Mouse (Mus musculus) stomach, postnatal 0 days (tissue): Measurements from ENCODE around the gene 4931417E11Rik. TPM values are rescaled to one million over a fixed set of nuclear protein-coding genes. Genes with fewer than 3 reads are reported as not detected.

Experiments
- ATAC-seq: fragments of 200-750 bp; cut with Nextera tagmentation; 2 replicates; pipeline ENCODE4 v1.8.0; 2017; ENCODE audit not compliant: low FRiP score, low TSS enrichment
- DNase-seq: peaks from one replicate; pipeline ENCODE4 v3.0.0-alpha.2; 2016; ENCODE audit warnings: low spot score
- H3K27ac ChIP-seq: fragments of 300-500 bp; sonication (generic); replicated peaks from 2 replicates; pipeline ENCODE4 v1.5.1; 2014; ENCODE audit warnings: mild to moderate bottlenecking, control low read depth
- H3K27me3 ChIP-seq: fragments of 300-500 bp; sonication (generic); 2 replicates; pipeline ENCODE4 v1.6.1; 2014; ENCODE audit warnings: low read length; ENCODE audit not compliant: control insufficient read depth, insufficient read depth
- H3K36me3 ChIP-seq: fragments of 300-500 bp; sonication (generic); 2 replicates; pipeline ENCODE4 v1.6.1; 2014; ENCODE audit warnings: low read length, mixed read lengths; ENCODE audit not compliant: control insufficient read depth, insufficient read depth
- H3K4me1 ChIP-seq: fragments of 300-500 bp; sonication (generic); replicated peaks from 2 replicates; pipeline ENCODE4 v1.6.1; 2014; ENCODE audit warnings: antibody characterized with exemption; ENCODE audit not compliant: control insufficient read depth, insufficient read depth
- H3K4me2 ChIP-seq: fragments of 300-500 bp; sonication (generic); replicated peaks from 2 replicates; pipeline ENCODE4 v1.6.1; 2014; ENCODE audit warnings: low read depth, mild to moderate bottlenecking, control low read depth, moderate library complexity
- H3K4me3 ChIP-seq: fragments of 300-500 bp; sonication (generic); 2 replicates; pipeline ENCODE4 v1.5.1; 2014; ENCODE audit warnings: low read depth, low read length, control low read depth
- H3K9ac ChIP-seq: fragments of 300-500 bp; sonication (generic); 2 replicates; pipeline ENCODE4 v1.6.1; 2014; ENCODE audit warnings: mild to moderate bottlenecking, low read length, control low read depth, mixed read lengths
- H3K9me3 ChIP-seq: fragments of 300-500 bp; sonication (generic); 2 replicates; pipeline ENCODE4 v1.6.1; 2016; ENCODE audit warnings: low read length; ENCODE audit not compliant: control insufficient read depth
- CTCF ChIP-seq: IDR thresholded peaks from 2 replicates; pipeline ENCODE4 v1.5.1; 2016; ENCODE audit warnings: antibody characterized with exemption, low read depth, mild to moderate bottlenecking, moderate library complexity
- EP300 ChIP-seq: optimal IDR thresholded peaks from 2 replicates; pipeline ENCODE3; 2016; ENCODE audit warnings: antibody characterized with exemption
- WGBS: fragments of 180-500 bp; shearing (Covaris S2); extraction: QIAGEN DNeasy Blood & Tissue Kit; methylation state at CpG from one replicate; pipeline ENCODE4 v1.1.7; 2014; 5-methylcytosine and 5-hydroxymethylcytosine counted together
- polyA plus RNA-seq: library from polyadenylated mRNA; unstranded; fragments of >200 nt; fragmentation: Nextera tagmentation; extraction: Ambion mirVana; gene quantifications from 2 replicates; pipeline ENCODE4 v1.2.1, GENCODE M21; 2015

4931417E11Rik gene
- polyA plus RNA-seq, 1 experiment from 2014 or later = not detected

- ATAC-seq (0 out of 2 replicates have a peak, but pooled peaks have one; percentile 35), DNase-seq (no peak)
- no peaks in the 10 kb centered on the region for H3K36me3 ChIP-seq
- H3K27ac ChIP-seq = no peak overlapping the region
- H3K4me1 ChIP-seq = no peaks in the 10 kb centered on the region
- TF ChIP-seq CTCF = no peak
- TF ChIP-seq EP300 = no peak
- WGBS = 63% methylated on average over 3 of the region's 3 CpGs
- H3K9ac ChIP-seq = no peak overlapping the region
- H3K9me3 ChIP-seq = no peaks in the 10 kb centered on the region
- no peaks in the 10 kb centered on the region for H3K27me3 ChIP-seq
- no peak overlapping the region for H3K4me3 ChIP-seq
- H3K4me2 ChIP-seq = no peak overlapping the region
These were observed 16.1 kb upstream of the 4931417E11Rik start for GRCm38 (mm10) chr6:73485616-73486015.

DNA sequence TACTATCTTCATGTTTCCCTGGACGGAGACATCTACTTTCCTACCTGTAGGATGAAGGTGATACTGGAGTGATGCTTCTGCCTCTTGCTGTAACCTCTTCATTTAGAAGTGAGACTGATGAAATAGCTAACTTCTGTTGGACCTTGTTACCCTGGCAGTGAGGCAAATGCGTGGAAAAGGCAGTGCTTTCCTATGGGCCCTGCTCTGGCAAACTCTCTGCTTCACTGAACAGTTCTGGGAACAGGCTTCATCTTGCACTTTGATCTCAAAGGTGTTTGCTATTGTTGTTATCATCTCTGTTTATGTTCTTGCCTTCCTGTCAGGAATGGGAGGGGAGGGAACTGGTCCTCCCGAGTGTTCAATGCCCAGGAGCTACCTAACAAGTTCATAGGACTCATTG, 3.4 kb downstream of the 4931417E11Rik start:
- Histone ChIP-seq H3K4me3 (no peak overlapping the region), H3K27me3 (no peaks in the 10 kb centered on the region), H3K9ac (no peak overlapping the region), H3K9me3 (no peaks in the 10 kb centered on the region), H3K4me2 (no peak overlapping the region), H3K27ac (no peak overlapping the region), H3K4me1 (no peaks in the 10 kb centered on the region), H3K36me3 (no peaks in the 10 kb centered on the region)
- DNase-seq (no peak), ATAC-seq (no peak)
- TF ChIP-seq CTCF (no peak), EP300 (no peak)
- WGBS = 56% methylated on average over 3 of the region's 3 CpGs

DNA sequence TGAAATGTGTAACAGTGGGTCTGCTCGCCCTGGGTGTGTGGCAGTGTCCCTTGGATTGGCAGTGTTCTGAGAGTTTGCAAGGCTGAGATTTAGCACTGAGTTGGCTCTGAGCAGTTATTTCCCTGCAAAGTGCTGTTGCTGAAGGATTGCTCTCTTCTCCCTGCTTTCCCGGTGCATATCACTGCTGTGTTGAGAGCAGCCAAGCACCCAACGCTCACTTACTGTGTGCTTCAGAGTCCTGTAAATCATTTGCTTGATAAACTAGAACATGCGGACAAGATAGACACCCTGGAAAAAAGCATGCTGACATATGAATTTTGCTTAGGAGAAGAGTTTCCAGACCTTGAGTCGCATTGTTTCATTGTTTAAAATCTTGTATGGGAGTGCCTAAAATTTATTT, 6.9 kb downstream of the 4931417E11Rik start:
- no peak for TF ChIP-seq EP300
- no peak for TF ChIP-seq CTCF
- no peak overlapping the region for H3K27ac ChIP-seq
- WGBS = 65% methylated on average over 5 of the region's 5 CpGs

GRCm38 (mm10) chr6:73433912-73434311, 35.6 kb downstream of the 4931417E11Rik start:
- 38% methylated on average over 3 of the region's 3 CpGs for WGBS
- Histone ChIP-seq H3K27ac (no peak overlapping the region), H3K9me3 (no peaks in the 10 kb centered on the region), H3K4me1 (no peaks in the 10 kb centered on the region), H3K4me3 (no peak overlapping the region), H3K4me2 (no peak overlapping the region), H3K27me3 (no peaks in the 10 kb centered on the region), H3K9ac (no peak overlapping the region), H3K36me3 (no peaks in the 10 kb centered on the region)
- DNase-seq = no peak
- no peak for ATAC-seq
- TF ChIP-seq EP300 (no peak), CTCF (no peak)

More for the DNA sequence above, 6.9 kb downstream of the 4931417E11Rik start:
- Histone ChIP-seq H3K4me3 (no peak overlapping the region), H3K27me3 (no peaks in the 10 kb centered on the region), H3K9me3 (no peaks in the 10 kb centered on the region), H3K9ac (no peak overlapping the region), H3K4me1 (no peaks in the 10 kb centered on the region), H3K36me3 (no peaks in the 10 kb centered on the region), H3K4me2 (no peak overlapping the region)
- no peak for DNase-seq
- no peak for ATAC-seq

DNA sequence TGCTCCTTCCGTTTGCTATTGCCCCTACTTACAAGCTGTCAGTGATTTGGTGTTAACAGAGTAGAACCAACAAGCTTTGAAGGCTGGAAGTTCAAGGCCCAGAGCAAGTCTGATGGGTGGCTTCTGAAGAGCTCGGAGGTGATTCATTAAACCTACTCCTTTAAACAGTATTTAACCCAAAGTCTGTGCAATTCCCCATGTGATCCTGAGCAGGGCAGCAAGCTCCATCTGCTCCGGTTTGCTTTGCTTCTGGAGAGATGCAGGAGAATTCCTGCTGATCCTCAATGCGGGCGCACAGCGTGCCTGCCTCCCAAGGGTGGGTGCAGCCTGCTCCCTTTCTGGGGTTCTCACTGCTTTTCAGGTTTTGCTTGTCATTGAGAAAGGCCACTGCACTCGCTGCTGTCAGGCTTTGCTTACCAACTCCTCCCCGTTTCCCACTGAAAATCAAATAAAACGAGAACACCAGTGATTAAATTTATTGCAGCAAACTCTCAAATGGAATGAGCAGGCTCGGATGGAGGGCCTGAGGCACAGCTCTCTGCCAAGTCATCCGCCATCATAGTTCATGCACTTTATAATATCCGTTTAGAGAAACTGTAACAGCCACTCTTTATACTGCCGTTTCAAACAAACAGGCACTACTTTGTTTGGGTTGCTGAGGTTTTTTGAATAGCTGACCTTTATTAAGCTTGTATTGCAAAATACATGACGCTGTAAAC, 40.7 kb downstream of the 4931417E11Rik start:
- no peak for TF ChIP-seq CTCF
- TF ChIP-seq EP300 = no peak
- WGBS = 20% methylated on average over 14 of the region's 14 CpGs
- DNase-seq = no peak

GRCm38 (mm10) chr6:73427273-73427812, 42.1 kb downstream of the 4931417E11Rik start:
- TF ChIP-seq EP300 (no peak), CTCF (no peak)
- Histone ChIP-seq H3K9ac (no peak overlapping the region), H3K27me3 (no peaks in the 10 kb centered on the region), H3K4me2 (no peak overlapping the region), H3K36me3 (no peaks in the 10 kb centered on the region), H3K9me3 (no peaks in the 10 kb centered on the region), H3K4me3 (no peak overlapping the region), H3K27ac (no peak overlapping the region), H3K4me1 (no peaks in the 10 kb centered on the region)
- 21% methylated on average over 1 of the region's 1 CpGs for WGBS
- no peak for DNase-seq
- ATAC-seq = no peak

More for the DNA sequence above, 40.7 kb downstream of the 4931417E11Rik start:
- no peak overlapping the region for H3K9ac ChIP-seq
- no peak overlapping the region for H3K4me2 ChIP-seq
- H3K9me3 ChIP-seq = no peaks in the 10 kb centered on the region
- no peak overlapping the region for H3K27ac ChIP-seq
- no peaks in the 10 kb centered on the region for H3K27me3 ChIP-seq
- no peak overlapping the region for H3K4me3 ChIP-seq
- H3K4me1 ChIP-seq = no peaks in the 10 kb centered on the region
- ATAC-seq = no peak
- H3K36me3 ChIP-seq = no peaks in the 10 kb centered on the region

Other genes starting within 250 kb of the 4931417E11Rik start
- 0.01 and 0.02 TPM in 2 replicates for gene Dnah6, start 248.0 kb downstream of the 4931417E11Rik start, polyA plus RNA-seq
- 198 and 205 TPM in 2 replicates for gene Suclg1, start 221.3 kb downstream of the 4931417E11Rik start, polyA plus RNA-seq